Mouse (Mus musculus): Measurements from ENCODE around the gene Slc13a2. TPM values are rescaled to one million over a fixed set of nuclear protein-coding genes. Genes with fewer than 3 reads are reported as not detected.

The Slc13a2 gene
- polyA plus RNA-seq, 1 experiment, result 91.0 TPM

DNA sequence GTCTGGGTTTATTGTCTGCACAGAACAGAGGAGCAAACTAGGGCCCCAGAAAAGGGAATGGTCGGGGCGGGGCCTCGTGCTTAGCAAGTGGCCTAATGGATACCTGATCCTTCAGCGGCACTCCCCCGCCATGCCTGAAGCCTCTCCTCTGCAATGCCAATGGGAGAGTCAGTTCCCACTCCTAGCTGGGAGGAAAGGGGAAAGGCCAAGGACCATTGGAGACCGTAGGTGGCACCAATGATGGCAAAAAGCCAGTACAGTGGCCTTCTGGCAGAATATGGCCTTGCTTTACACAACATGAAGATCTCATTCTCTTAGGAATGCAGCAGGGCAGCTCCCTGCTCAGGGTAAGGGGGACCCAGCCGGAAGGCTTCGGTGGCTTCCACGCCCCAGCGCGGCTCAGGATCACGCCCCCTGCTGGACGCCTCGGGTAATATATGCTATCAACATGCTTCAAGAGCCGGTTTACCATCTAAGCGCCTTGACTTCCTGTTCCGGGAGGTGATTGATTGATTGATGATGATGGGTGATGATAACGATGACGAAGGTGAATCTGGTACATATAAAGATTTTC lies 13.8 kb upstream of the Slc13a2 start:
- DNase-seq, result peak; percentile 45
- H3K36me3 ChIP-seq (ENCODE audit: control insufficient read depth, insufficient read depth, low read length), result no peaks in the 10 kb centered on the region
- no peak overlapping the region for H3K4me3 ChIP-seq (ENCODE audit: insufficient read depth, low read depth, low read length)
- no peaks in the 10 kb centered on the region; the same call in none of the 2 replicates for H3K4me1 ChIP-seq (ENCODE audit: control insufficient read depth, insufficient read depth, low read length)
- TF ChIP-seq POLR2A (IDR thresholded peaks at IDR 0.05; ENCODE audit: low read depth, low read length) (no peak), CTCF (conservative IDR thresholded peaks at IDR 0.05; ENCODE audit: insufficient read depth, insufficient read length, low read depth, low read length) (peak; percentile 59)
- WGBS, result 8% methylated on average over 19 of the region's 19 CpGs
- H3K27ac ChIP-seq (ENCODE audit: insufficient read depth, low read depth, low read length), result no peak overlapping the region
- no peaks in the 10 kb centered on the region for H3K27me3 ChIP-seq (replicated peaks; ENCODE audit: control insufficient read depth, insufficient read depth, low read length)

GRCm38 (mm10) chr11:78434052-78434451 lies 12.0 kb upstream of the Slc13a2 start:
- Histone ChIP-seq H3K27ac (ENCODE audit: insufficient read depth, low read depth, low read length) (no peak overlapping the region), H3K4me1 (ENCODE audit: control insufficient read depth, insufficient read depth, low read length) (peaks cover 7% of the 10 kb centered on the region), H3K36me3 (ENCODE audit: control insufficient read depth, insufficient read depth, low read length) (no peaks in the 10 kb centered on the region), H3K27me3 (replicated peaks; ENCODE audit: control insufficient read depth, insufficient read depth, low read length) (no peaks in the 10 kb centered on the region), H3K4me3 (ENCODE audit: insufficient read depth, low read depth, low read length) (no peak overlapping the region)
- TF ChIP-seq POLR2A (IDR thresholded peaks at IDR 0.05; ENCODE audit: low read depth, low read length), result no peak
- TF ChIP-seq CTCF (conservative IDR thresholded peaks at IDR 0.05; ENCODE audit: insufficient read depth, insufficient read length, low read depth, low read length), result no peak
- WGBS, result 65% methylated on average over 4 of the region's 4 CpGs
- no peak for DNase-seq

DNA sequence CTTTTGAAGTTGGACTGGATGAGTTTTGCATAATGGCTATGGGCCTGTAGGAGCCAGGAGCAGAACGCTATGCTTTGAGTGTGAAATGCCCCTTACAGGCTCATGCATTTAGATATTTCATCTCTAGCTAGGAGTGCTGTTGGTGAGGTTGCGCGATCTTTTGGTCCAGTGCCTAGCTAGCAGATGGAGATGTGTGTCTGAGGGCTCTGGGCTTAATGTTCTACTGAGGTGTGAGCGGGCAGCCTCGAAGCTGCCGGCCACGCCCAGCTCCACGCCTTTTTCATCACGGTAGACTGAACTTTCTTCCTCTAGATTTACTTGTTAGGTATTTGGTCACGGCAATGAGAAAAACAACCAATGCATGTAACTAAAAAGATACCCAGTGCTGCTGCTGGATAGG lies 9.2 kb upstream of the Slc13a2 start:
- Histone ChIP-seq H3K4me1 (ENCODE audit: control insufficient read depth, insufficient read depth, low read length) (peaks cover 13% of the 10 kb centered on the region), H3K4me3 (ENCODE audit: insufficient read depth, low read depth, low read length) (no peak overlapping the region), H3K27me3 (replicated peaks; ENCODE audit: control insufficient read depth, insufficient read depth, low read length) (no peaks in the 10 kb centered on the region), H3K36me3 (ENCODE audit: control insufficient read depth, insufficient read depth, low read length) (no peaks in the 10 kb centered on the region), H3K27ac (ENCODE audit: insufficient read depth, low read depth, low read length) (0 out of 2 replicates have a peak overlapping the region, but pooled peaks have one; percentile 2)
- TF ChIP-seq POLR2A (IDR thresholded peaks at IDR 0.05; ENCODE audit: low read depth, low read length), result no peak
- no peak for TF ChIP-seq CTCF (conservative IDR thresholded peaks at IDR 0.05; ENCODE audit: insufficient read depth, insufficient read length, low read depth, low read length)
- peak; percentile 89 for DNase-seq
- 39% methylated on average over 10 of the region's 10 CpGs for WGBS

DNA sequence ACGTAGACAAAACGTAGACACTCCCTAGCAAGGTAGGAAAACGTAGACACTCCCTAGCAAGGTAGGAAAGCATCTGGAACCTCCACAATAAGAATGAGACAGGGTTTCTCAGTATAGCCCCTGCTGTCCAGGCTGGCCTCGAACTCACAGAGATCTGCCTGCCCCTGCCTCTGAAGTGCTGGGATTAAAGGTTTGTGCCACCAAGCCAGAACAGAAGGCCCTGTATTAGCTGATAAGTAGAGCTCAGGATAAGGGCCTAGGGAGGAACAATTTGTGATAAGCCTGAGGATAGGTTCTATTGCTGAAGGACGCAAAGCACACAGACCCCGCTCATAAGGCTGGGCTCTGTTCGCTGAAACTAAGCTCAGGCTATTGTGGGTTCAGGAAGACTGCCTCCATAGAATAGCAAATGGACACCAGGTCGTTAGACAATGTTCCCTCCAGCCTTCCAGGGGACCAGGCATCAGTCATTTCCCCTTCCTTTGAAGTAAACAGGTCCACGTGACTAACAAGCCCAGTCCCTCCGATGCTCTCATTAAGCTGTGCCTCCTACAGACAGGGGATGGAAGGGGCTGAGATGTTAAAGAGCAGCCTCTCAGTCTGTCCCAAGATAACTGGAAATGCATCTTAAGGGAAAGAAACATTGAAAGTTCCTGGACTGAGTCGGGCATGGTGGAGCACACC lies 8.3 kb upstream of the Slc13a2 start:
- WGBS, result 58% methylated on average over 11 of the region's 11 CpGs
- no peak overlapping the region for H3K4me3 ChIP-seq (ENCODE audit: insufficient read depth, low read depth, low read length)
- no peak for DNase-seq
- H3K27me3 ChIP-seq (replicated peaks; ENCODE audit: control insufficient read depth, insufficient read depth, low read length), result no peaks in the 10 kb centered on the region
- peak overlapping the region; percentile 39; the same call in 1 of the 2 replicates for H3K27ac ChIP-seq (ENCODE audit: insufficient read depth, low read depth, low read length)
- no peaks in the 10 kb centered on the region for H3K36me3 ChIP-seq (ENCODE audit: control insufficient read depth, insufficient read depth, low read length)
- TF ChIP-seq POLR2A (IDR thresholded peaks at IDR 0.05; ENCODE audit: low read depth, low read length) (no peak), CTCF (conservative IDR thresholded peaks at IDR 0.05; ENCODE audit: insufficient read depth, insufficient read length, low read depth, low read length) (no peak)
- H3K4me1 ChIP-seq (ENCODE audit: control insufficient read depth, insufficient read depth, low read length), result peaks cover 13% of the 10 kb centered on the region

- H3K36me3 ChIP-seq (ENCODE audit: control insufficient read depth, insufficient read depth, low read length), result no peaks in the 10 kb centered on the region
- no peak for TF ChIP-seq POLR2A (IDR thresholded peaks at IDR 0.05; ENCODE audit: low read depth, low read length)
- TF ChIP-seq CTCF (conservative IDR thresholded peaks at IDR 0.05; ENCODE audit: insufficient read depth, insufficient read length, low read depth, low read length), result no peak
- no peak overlapping the region for H3K4me3 ChIP-seq (ENCODE audit: insufficient read depth, low read depth, low read length)
- peaks cover 15% of the 10 kb centered on the region for H3K4me1 ChIP-seq (ENCODE audit: control insufficient read depth, insufficient read depth, low read length)
- no peak for DNase-seq
- H3K27ac ChIP-seq (ENCODE audit: insufficient read depth, low read depth, low read length), result no peak overlapping the region
- WGBS, result 84% methylated on average over 5 of the region's 5 CpGs
- no peaks in the 10 kb centered on the region for H3K27me3 ChIP-seq (replicated peaks; ENCODE audit: control insufficient read depth, insufficient read depth, low read length)
Measured at GRCm38 (mm10) chr11:78428309-78428708, 6.3 kb upstream of the Slc13a2 start.

- DNase-seq, result peak; percentile 83
- peak overlapping the region; percentile 42; the same call in 1 of the 2 replicates for H3K27ac ChIP-seq (ENCODE audit: insufficient read depth, low read depth, low read length)
- peaks cover 19% of the 10 kb centered on the region for H3K4me1 ChIP-seq (ENCODE audit: control insufficient read depth, insufficient read depth, low read length)
- no peak overlapping the region for H3K4me3 ChIP-seq (ENCODE audit: insufficient read depth, low read depth, low read length)
- H3K27me3 ChIP-seq (replicated peaks; ENCODE audit: control insufficient read depth, insufficient read depth, low read length), result no peaks in the 10 kb centered on the region
- TF ChIP-seq CTCF (conservative IDR thresholded peaks at IDR 0.05; ENCODE audit: insufficient read depth, insufficient read length, low read depth, low read length) (no peak), POLR2A (IDR thresholded peaks at IDR 0.05; ENCODE audit: low read depth, low read length) (no peak)
- 55% methylated on average over 6 of the region's 6 CpGs for WGBS
- H3K36me3 ChIP-seq (ENCODE audit: control insufficient read depth, insufficient read depth, low read length), result no peaks in the 10 kb centered on the region
Measured at GRCm38 (mm10) chr11:78427655-78428054, 5.6 kb upstream of the Slc13a2 start.

DNA sequence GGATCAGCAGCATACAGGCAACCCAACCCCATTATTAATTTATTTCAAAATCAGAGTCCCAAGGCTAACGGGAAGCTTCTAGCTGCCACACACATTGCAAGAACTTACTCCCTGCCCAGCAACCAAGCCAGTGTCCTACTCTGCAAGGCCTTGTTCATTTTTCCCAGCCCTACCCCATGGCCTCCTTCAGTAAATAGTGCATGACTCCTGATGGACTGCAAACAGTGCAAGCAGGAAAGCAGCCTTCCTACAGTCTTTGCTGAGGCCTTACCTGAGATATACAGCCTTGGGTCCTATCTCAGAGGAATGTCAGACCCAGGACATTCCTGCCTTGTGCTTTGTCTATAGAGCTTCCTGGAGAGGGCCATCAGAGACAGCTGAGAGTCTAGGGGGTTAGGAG lies 3.6 kb upstream of the Slc13a2 start:
- Histone ChIP-seq H3K36me3 (ENCODE audit: control insufficient read depth, insufficient read depth, low read length) (no peaks in the 10 kb centered on the region), H3K27ac (ENCODE audit: insufficient read depth, low read depth, low read length) (no peak overlapping the region), H3K4me1 (ENCODE audit: control insufficient read depth, insufficient read depth, low read length) (peaks cover 17% of the 10 kb centered on the region), H3K27me3 (replicated peaks; ENCODE audit: control insufficient read depth, insufficient read depth, low read length) (no peaks in the 10 kb centered on the region), H3K4me3 (ENCODE audit: insufficient read depth, low read depth, low read length) (no peak overlapping the region)
- TF ChIP-seq CTCF (conservative IDR thresholded peaks at IDR 0.05; ENCODE audit: insufficient read depth, insufficient read length, low read depth, low read length), result no peak
- no peak for TF ChIP-seq POLR2A (IDR thresholded peaks at IDR 0.05; ENCODE audit: low read depth, low read length)
- WGBS, result 96% methylated on average over 1 of the region's 1 CpGs
- DNase-seq, result no peak
